Mouse (Mus musculus) B cell, adult (primary cell): ENCODE measurements around the gene Trpm8. TPM values are rescaled to one million over a fixed set of nuclear protein-coding genes. Genes with fewer than 3 reads are reported as not detected.

ENCODE experiments used
- total RNA-seq: library from RNA; stranded (reverse); gene quantifications from 4 replicates; pipeline ENCODE4 v1.2.4, GENCODE M21; 2023; ENCODE audit not compliant: inconsistent age

Trpm8 gene
- not detected in 4 replicates for total RNA-seq

GRCm38 (mm10) chr1:88277098-88277817 lies at the start of gene Trpm8, which contains the start of gene Hjurp:
Trpm8 (plus strand) TSS chr1:88277661.
Hjurp (minus strand) TSS chr1:88277633.

GRCm38 (mm10) chr1:88406807-88407198 lies 129.3 kb downstream of the Trpm8 start, which contains the start of gene Spp2:
Spp2 (plus strand) TSS chr1:88406961.

Other genes with a start within 250 kb of the Trpm8 start
- not detected in 4 replicates for gene Ugt1a10, start 222.3 kb upstream of the Trpm8 start, total RNA-seq
- not detected in 4 replicates for gene Ugt1a9, start 206.9 kb upstream of the Trpm8 start, total RNA-seq
- gene Ugt1a8, start 189.8 kb upstream of the Trpm8 start, total RNA-seq: not detected in 4 replicates
- gene Ugt1a7c, start 182.6 kb upstream of the Trpm8 start, total RNA-seq: 0.27 to 0.39 TPM in 2 of 4 replicates, not detected in the others
- 0.26 TPM in 1 of 4 replicates, not detected in the others for gene Ugt1a6b, start 174.4 kb upstream of the Trpm8 start, total RNA-seq
- not detected in 4 replicates for gene Ugt1a6a, start 142.9 kb upstream of the Trpm8 start, total RNA-seq
- gene Ugt1a5, start 111.6 kb upstream of the Trpm8 start, total RNA-seq: not detected in 4 replicates
- gene Ugt1a2, start 77.1 kb upstream of the Trpm8 start, total RNA-seq: not detected in 4 replicates
- gene Dnajb3, start 71.9 kb upstream of the Trpm8 start, total RNA-seq: 0.51 to 0.67 TPM (median 0.54 TPM) in 3 of 4 replicates, not detected in the other
- gene Ugt1a1, start 65.7 kb upstream of the Trpm8 start, total RNA-seq: not detected in 4 replicates
- 0.06 to 0.27 TPM (median 0.06 TPM) in 3 of 4 replicates, not detected in the other for gene Mroh2a, start 50.7 kb upstream of the Trpm8 start, total RNA-seq
- gene Hjurp, start within 50 bp of the Trpm8 start, total RNA-seq: 74.5 to 81.5 TPM (median 77.4 TPM) in 4 replicates
- gene Spp2, start 129.3 kb downstream of the Trpm8 start, total RNA-seq: not detected in 4 replicates
- not detected in 4 replicates for gene Glrp1, start 232.4 kb downstream of the Trpm8 start, total RNA-seq